14 mouse cellular contexts compared by ENCODE assay signal in the genomic region with DNA sequence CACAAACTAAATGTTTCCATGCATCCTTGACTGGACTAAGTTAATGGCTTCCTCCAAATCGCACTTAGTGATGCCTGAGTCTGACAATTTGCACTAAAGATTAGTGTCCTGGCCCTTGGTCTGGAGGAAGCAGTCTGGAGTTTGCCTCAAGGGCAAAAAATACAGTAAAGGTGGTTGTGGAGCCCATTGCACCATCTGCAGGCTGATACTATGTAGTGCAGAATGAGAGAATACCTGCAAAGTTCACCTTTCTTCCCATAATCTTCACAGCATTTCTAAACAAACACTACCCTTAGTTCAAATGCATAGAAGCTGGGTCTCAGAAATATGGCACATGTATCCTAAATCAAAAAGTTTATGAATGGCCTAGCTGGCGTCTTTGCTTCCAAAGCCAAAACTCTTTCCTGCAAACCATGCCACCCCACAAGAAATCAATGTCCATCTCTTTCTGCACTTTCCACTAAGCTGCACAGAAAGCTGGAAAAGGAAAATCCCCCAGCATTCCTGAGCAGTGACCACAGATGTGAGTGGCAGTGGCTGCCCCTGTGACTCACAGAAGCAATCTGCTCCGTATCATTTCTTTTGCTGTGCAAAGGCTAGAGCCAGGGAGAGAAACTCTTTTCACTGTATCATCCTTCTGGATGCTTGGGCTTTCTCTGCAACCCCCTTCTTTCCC. TPM values are rescaled to one million over a fixed set of nuclear protein-coding genes. Genes with fewer than 3 reads are reported as not detected.
DNase-seq lines count a peak whose midpoint lies in the region; ATAC-seq and TF ChIP-seq lines count a peak whose summit lies in the region.
"Had no signal": no experiment of that assay in that cellular context is flagged by ENCODE, and none has a peak within 500 bp of the region (broad histone marks: within the 10 kb centered on the region; RNA-seq: fewer than 3 reads in every experiment).

No protein-coding gene starts in this region.

- H3K9me3 ChIP-seq in midbrain, embryonic 14.5 days (ENCODE audit: control insufficient read depth, low read length): peaks cover 3% of the 10 kb centered on the region; the same call in 1 of the 2 replicates
- no peaks in the 10 kb centered on the region; the same call in 1 of the 2 replicates for H3K9me3 ChIP-seq in midbrain, embryonic 10.5 days (replicated peaks)
- H3K9me3 ChIP-seq: stomach, embryonic 15.5 days had no signal

- H3K4me3 ChIP-seq in midbrain, embryonic 14.5 days (replicated peaks; ENCODE audit: low read depth, low read length): no peak overlapping the region
- no peak overlapping the region for H3K4me3 ChIP-seq in midbrain, embryonic 10.5 days
- H3K4me3 ChIP-seq in cerebellum, adult 2 months (replicated peaks; ENCODE audit: insufficient read depth, low read depth, low read length): no peak overlapping the region
- H3K4me3 ChIP-seq: kidney, embryonic 15.5 days; megakaryocyte, embryonic 14.5 days; stomach, embryonic 15.5 days had no signal

- H3K36me3 ChIP-seq in midbrain, embryonic 14.5 days (ENCODE audit: control insufficient read depth, insufficient read depth, low read length): no peaks in the 10 kb centered on the region
- no peaks in the 10 kb centered on the region for H3K36me3 ChIP-seq in midbrain, embryonic 10.5 days
- H3K36me3 ChIP-seq in splenic B cell, adult 2 months (ENCODE audit: control insufficient read depth, insufficient read depth, low read length, poor library complexity, severe bottlenecking): no peaks in the 10 kb centered on the region
- H3K36me3 ChIP-seq: kidney, embryonic 15.5 days; stomach, embryonic 15.5 days had no signal

- no peak for ATAC-seq in midbrain, embryonic 14.5 days (ENCODE audit: low FRiP score, low TSS enrichment)

- no peak for TF ChIP-seq CTCF in cerebellum, adult 2 months (IDR thresholded peaks at IDR 0.05; ENCODE audit: borderline replicate concordance, insufficient read depth, low read depth, low read length)

- TF ChIP-seq POLR2A in cerebellum, adult 2 months (IDR thresholded peaks at IDR 0.05; ENCODE audit: borderline replicate concordance, insufficient read depth, low read length): no peak

- no peak overlapping the region for H3K9ac ChIP-seq in midbrain, embryonic 14.5 days (replicated peaks; ENCODE audit: low read length)
- H3K9ac ChIP-seq: kidney, embryonic 15.5 days; stomach, embryonic 15.5 days had no signal

- H3K4me2 ChIP-seq in midbrain, embryonic 14.5 days (ENCODE audit: low read length): no peak overlapping the region
- H3K4me2 ChIP-seq: kidney, embryonic 15.5 days; stomach, embryonic 15.5 days had no signal

- no peak overlapping the region for H3K27ac ChIP-seq in midbrain, embryonic 14.5 days (replicated peaks; ENCODE audit: low read depth, low read length)
- no peak overlapping the region for H3K27ac ChIP-seq in midbrain, embryonic 10.5 days (replicated peaks)
- no peak overlapping the region for H3K27ac ChIP-seq in cerebellum, adult 2 months (ENCODE audit: insufficient read depth, low read length)
- H3K27ac ChIP-seq: kidney, embryonic 15.5 days; stomach, embryonic 15.5 days had no signal

- DNase-seq in heart, adult 11 months: peak; percentile 74
- DNase-seq in heart, adult 18-20 months: no peak
- DNase-seq in midbrain, embryonic 14.5 days: peak; percentile 3
- no peak for DNase-seq in midbrain, embryonic 10.5 days (ENCODE audit: low spot score)
- peak; percentile 26 for DNase-seq in ZHBTc4 (ENCODE audit: low read depth, low spot score)
- DNase-seq in splenic B cell, adult 2 months (ENCODE audit: low read depth, low spot score): peak; percentile 69
- DNase-seq in urinary bladder, postnatal 25 days (ENCODE audit: low spot score): no peak
- no peak for DNase-seq in cerebellum, adult 2 months
- DNase-seq: gastrocnemius, postnatal 14 days; heart, postnatal 36 days; left cerebral cortex, postnatal 4 days had no signal

- no peaks in the 10 kb centered on the region for H3K4me1 ChIP-seq in midbrain, embryonic 14.5 days (ENCODE audit: control insufficient read depth, insufficient read depth, low read length)
- H3K4me1 ChIP-seq in midbrain, embryonic 10.5 days: no peaks in the 10 kb centered on the region
- no peaks in the 10 kb centered on the region for H3K4me1 ChIP-seq in cerebellum, adult 2 months (ENCODE audit: control insufficient read depth, insufficient read depth, low read length)
- H3K4me1 ChIP-seq: kidney, embryonic 15.5 days; megakaryocyte, embryonic 14.5 days; stomach, embryonic 15.5 days had no signal

- 61% methylated on average over 3 of the region's 3 CpGs for WGBS in midbrain, embryonic 14.5 days
- WGBS in midbrain, embryonic 10.5 days: 74% methylated on average over 3 of the region's 3 CpGs
- WGBS in cerebellum, adult 2 months: 65% methylated on average over 3 of the region's 3 CpGs

- H3K27me3 ChIP-seq in midbrain, embryonic 14.5 days (ENCODE audit: control insufficient read depth, insufficient read depth, low read length): no peaks in the 10 kb centered on the region
- H3K27me3 ChIP-seq in midbrain, embryonic 10.5 days (ENCODE audit: low read depth, poor library complexity, severe bottlenecking): no peaks in the 10 kb centered on the region
- no peaks in the 10 kb centered on the region for H3K27me3 ChIP-seq in splenic B cell, adult 2 months (ENCODE audit: control insufficient read depth, insufficient read depth, low read length, poor library complexity, severe bottlenecking)
- H3K27me3 ChIP-seq in cerebellum, adult 2 months (ENCODE audit: control insufficient read depth, insufficient read depth, low read length): no peaks in the 10 kb centered on the region
- H3K27me3 ChIP-seq: kidney, embryonic 15.5 days; stomach, embryonic 15.5 days had no signal

RNA-seq across cellular contexts. Expression of a gene that starts 17.8 kb away (rescaled TPM):
- total RNA-seq in heart, adult 18-20 months (2021): not detected
- polyA plus RNA-seq in midbrain, embryonic 14.5 days (2014; fragmentation: Nextera tagmentation; extraction: Ambion mirVana): not detected in 2 replicates
- not detected in 2 replicates for polyA plus RNA-seq in midbrain, embryonic 10.5 days (2016; fragmentation: Nextera tagmentation; extraction: Ambion mirVana)
- polyA plus RNA-seq in cerebellum, adult 2 months (2012; rRNA removed): 0.36 TPM in 1 of 2 replicates, not detected in the other
- total RNA-seq: gastrocnemius, postnatal 14 days; heart, postnatal 36 days; left cerebral cortex, postnatal 4 days had no signal

RNA-seq across cellular contexts. Expression of a gene that starts 20.1 kb away (rescaled TPM):
- not detected for total RNA-seq in heart, adult 18-20 months (2021)
- not detected in 2 replicates for polyA plus RNA-seq in midbrain, embryonic 14.5 days (2014; fragmentation: Nextera tagmentation; extraction: Ambion mirVana)
- polyA plus RNA-seq in midbrain, embryonic 10.5 days (2016; fragmentation: Nextera tagmentation; extraction: Ambion mirVana): not detected in 2 replicates
- 3.0 and 5.3 TPM in 2 replicates for polyA plus RNA-seq in cerebellum, adult 2 months (2012; rRNA removed)
- total RNA-seq: gastrocnemius, postnatal 14 days; heart, postnatal 36 days; left cerebral cortex, postnatal 4 days had no signal

RNA-seq across cellular contexts. Expression of a gene that starts 24.6 kb away (rescaled TPM):
- total RNA-seq in heart, adult 18-20 months (2021): 1 to 10 TPM; 5.5 to 6.5 TPM
- 36.6 and 37.2 TPM in 2 replicates for polyA plus RNA-seq in midbrain, embryonic 14.5 days (2014; fragmentation: Nextera tagmentation; extraction: Ambion mirVana)
- 31.0 and 35.1 TPM in 2 replicates for polyA plus RNA-seq in midbrain, embryonic 10.5 days (2016; fragmentation: Nextera tagmentation; extraction: Ambion mirVana)
- 17.4 and 19.0 TPM in 2 replicates for polyA plus RNA-seq in cerebellum, adult 2 months (2012; rRNA removed)

RNA-seq across cellular contexts. Expression of a gene that starts 25.1 kb away (rescaled TPM):
- total RNA-seq in heart, adult 18-20 months (2021): 1 to 10 TPM; 3.8 to 4.1 TPM
- 1.5 TPM in 1 of 2 replicates, not detected in the other for polyA plus RNA-seq in midbrain, embryonic 14.5 days (2014; fragmentation: Nextera tagmentation; extraction: Ambion mirVana)
- not detected in 2 replicates for polyA plus RNA-seq in midbrain, embryonic 10.5 days (2016; fragmentation: Nextera tagmentation; extraction: Ambion mirVana)
- 0.51 and 1.1 TPM in 2 replicates for polyA plus RNA-seq in cerebellum, adult 2 months (2012; rRNA removed)
- total RNA-seq: left cerebral cortex, postnatal 4 days had no signal

Comparison
In these comparisons a context has a peak if more than half of its experiments do, and no peak if none do; other contexts are left out.
1. DNase-seq: peak in heart, adult 11 months (single experiment), midbrain, embryonic 14.5 days (single experiment), ZHBTc4 (single experiment) and splenic B cell, adult 2 months (single experiment); none in heart, adult 18-20 months (0 of 2), midbrain, embryonic 10.5 days (single experiment), urinary bladder, postnatal 25 days (single experiment) and cerebellum, adult 2 months (0 of 2).